Mouse (Mus musculus): ENCODE data around the gene Gm20605.

Gene Gm20605

GRCm38 (mm10) chr5:137628498-137629305, at the start of gene Gm20605, which contains the start of the genes Fbxo24 and Lrch4:
Gm20605 (plus strand) TSS chr5:137629175.
Fbxo24 (minus strand) TSS chr5:137629002.
Lrch4 (plus strand) TSS chr5:137629121.
- DNase-seq (ENCODE audit: low spot score) = peak; percentile 100

- DNase-seq (ENCODE audit: low spot score) = no peak
Observed at GRCm38 (mm10) chr5:137580246-137580645, 48.7 kb upstream of the Gm20605 start.

- no peak for DNase-seq (ENCODE audit: low spot score)
Observed at GRCm38 (mm10) chr5:137582702-137583101, 46.3 kb upstream of the Gm20605 start.

- DNase-seq (ENCODE audit: low spot score) = peak; percentile 90
Observed at GRCm38 (mm10) chr5:137583670-137584169, 45.3 kb upstream of the Gm20605 start.

- DNase-seq (ENCODE audit: low spot score) = peak; percentile 71
Observed at GRCm38 (mm10) chr5:137584976-137585375, 44.0 kb upstream of the Gm20605 start.

GRCm38 (mm10) chr5:137590507-137590906, 38.5 kb upstream of the Gm20605 start:
- DNase-seq (ENCODE audit: low spot score) = no peak

- no peak for DNase-seq (ENCODE audit: low spot score)
Observed at GRCm38 (mm10) chr5:137595921-137596320, 33.1 kb upstream of the Gm20605 start.

GRCm38 (mm10) chr5:137596601-137597261, 32.2 kb upstream of the Gm20605 start:
- no peak for DNase-seq (ENCODE audit: low spot score)

GRCm38 (mm10) chr5:137597625-137598024, 31.4 kb upstream of the Gm20605 start:
- DNase-seq (ENCODE audit: low spot score) = no peak

- DNase-seq (ENCODE audit: low spot score) = no peak
Observed at GRCm38 (mm10) chr5:137598100-137598826, 30.7 kb upstream of the Gm20605 start.

- no peak for DNase-seq (ENCODE audit: low spot score)
Observed at GRCm38 (mm10) chr5:137599600-137599999, 29.4 kb upstream of the Gm20605 start.

- no peak for DNase-seq (ENCODE audit: low spot score)
Observed at GRCm38 (mm10) chr5:137600281-137600618, 28.7 kb upstream of the Gm20605 start.

- peak; percentile 99 for DNase-seq (ENCODE audit: low spot score)
Observed at GRCm38 (mm10) chr5:137600619-137601364, 28.2 kb upstream of the Gm20605 start, which contains the start of gene Mospd3. Mospd3 (minus strand) TSS chr5:137601058.

GRCm38 (mm10) chr5:137601365-137601729, 27.6 kb upstream of the Gm20605 start:
- DNase-seq (ENCODE audit: low spot score) = no peak

GRCm38 (mm10) chr5:137607860-137608653, 20.9 kb upstream of the Gm20605 start:
- DNase-seq (ENCODE audit: low spot score) = no peak

GRCm38 (mm10) chr5:137608654-137609190, 20.3 kb upstream of the Gm20605 start:
- no peak for DNase-seq (ENCODE audit: low spot score)

GRCm38 (mm10) chr5:137609292-137609691, 19.7 kb upstream of the Gm20605 start:
- DNase-seq (ENCODE audit: low spot score) = no peak

GRCm38 (mm10) chr5:137610056-137610455, 18.9 kb upstream of the Gm20605 start:
- no peak for DNase-seq (ENCODE audit: low spot score)

GRCm38 (mm10) chr5:137610548-137611244, 18.3 kb upstream of the Gm20605 start:
- DNase-seq (ENCODE audit: low spot score) = peak; percentile 66

- peak; percentile 83 for DNase-seq (ENCODE audit: low spot score)
Observed at GRCm38 (mm10) chr5:137611245-137611602, 17.8 kb upstream of the Gm20605 start.
